Mouse (Mus musculus) hindbrain, embryonic 14.5 days (tissue): ENCODE measurements at regions not wholly inside any gene's neighbourhood (a gene's known extent, or its start where the extent isn't known, plus 50 kb on each side); places are given as distances from the start of the nearest gene placed in this dataset.

Experiments
- ATAC-seq: fragments of 200-750 bp; cut with Nextera tagmentation; 2 replicates; pipeline ENCODE4 v1.8.0; 2017; ENCODE audit warnings: moderate number of reproducible peaks, mild to moderate bottlenecking, moderate TSS enrichment, moderate library complexity; ENCODE audit not compliant: low FRiP score
- DNase-seq: peaks from one replicate; pipeline ENCODE4 v3.0.0-alpha.2; 2015; ENCODE audit warnings: low spot score
- H3K27ac ChIP-seq: fragments of 300-500 bp; sonication (generic); 2 replicates; pipeline ENCODE4 v1.5.1; 2014; ENCODE audit warnings: mild to moderate bottlenecking, moderate library complexity
- H3K27me3 ChIP-seq: fragments of 300-500 bp; sonication (generic); 2 replicates; pipeline ENCODE4 v1.6.1; 2014; ENCODE audit warnings: mild to moderate bottlenecking, low read length, mixed read lengths; ENCODE audit not compliant: control insufficient read depth, insufficient read depth
- H3K36me3 ChIP-seq: fragments of 300-500 bp; sonication (generic); replicated peaks from 2 replicates; pipeline ENCODE4 v1.6.1; 2014; ENCODE audit not compliant: control insufficient read depth, insufficient read depth
- H3K4me1 ChIP-seq: fragments of 300-500 bp; sonication (generic); replicated peaks from 2 replicates; pipeline ENCODE4 v1.6.1; 2014; ENCODE audit warnings: antibody characterized with exemption, low read length, mixed read lengths; ENCODE audit not compliant: control insufficient read depth, insufficient read depth
- H3K4me2 ChIP-seq: fragments of 300-500 bp; sonication (generic); replicated peaks from 2 replicates; pipeline ENCODE4 v1.6.1; 2014; ENCODE audit warnings: mild to moderate bottlenecking, moderate library complexity
- H3K4me3 ChIP-seq: fragments of 300-500 bp; sonication (generic); replicated peaks from 2 replicates; pipeline ENCODE4 v1.5.1; 2014; ENCODE audit warnings: mild to moderate bottlenecking, low read length
- H3K9ac ChIP-seq: fragments of 300-500 bp; sonication (generic); 2 replicates; pipeline ENCODE4 v1.6.1; 2014
- H3K9me3 ChIP-seq: fragments of 300-500 bp; sonication (generic); 2 replicates; pipeline ENCODE4 v1.6.1; 2016; ENCODE audit warnings: low read length; ENCODE audit not compliant: control insufficient read depth
- WGBS: fragments of 180-500 bp; shearing (Covaris S2); extraction: QIAGEN DNeasy Blood & Tissue Kit; methylation state at CpG from one replicate; pipeline ENCODE4 v1.1.7; 2014; 5-methylcytosine and 5-hydroxymethylcytosine counted together

DNA sequence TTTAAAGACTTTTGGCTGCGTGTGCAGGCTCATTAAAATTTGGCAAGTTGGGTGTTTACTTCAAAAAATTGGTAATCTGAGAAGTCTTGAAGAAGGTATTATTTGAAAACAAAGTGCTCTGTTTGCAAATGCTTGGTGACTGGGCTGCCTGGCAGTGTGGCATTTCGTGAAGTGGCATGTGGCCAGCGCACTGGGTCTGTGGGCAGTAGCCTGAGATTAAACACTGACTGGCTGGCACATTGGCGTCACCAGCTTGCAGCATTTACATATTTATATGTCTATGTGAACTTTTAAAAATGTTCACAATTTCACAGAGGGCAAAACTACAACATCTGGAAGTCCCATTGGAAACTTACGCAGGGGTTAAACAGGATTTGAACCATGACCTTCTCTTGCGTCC is 261.3 kb downstream of the Trib2 start:
- no peak overlapping the region for H3K4me3 ChIP-seq
- no peaks in the 10 kb centered on the region for H3K27me3 ChIP-seq
- no peaks in the 10 kb centered on the region for H3K9me3 ChIP-seq
- 87% methylated on average over 6 of the region's 6 CpGs for WGBS
- no peak for DNase-seq
- no peak for ATAC-seq
- no peaks in the 10 kb centered on the region for H3K36me3 ChIP-seq
- no peak overlapping the region for H3K9ac ChIP-seq
- no peak overlapping the region for H3K4me2 ChIP-seq
- no peak overlapping the region for H3K27ac ChIP-seq
- H3K4me1 ChIP-seq = no peaks in the 10 kb centered on the region; the same call in 1 of the 2 replicates

DNA sequence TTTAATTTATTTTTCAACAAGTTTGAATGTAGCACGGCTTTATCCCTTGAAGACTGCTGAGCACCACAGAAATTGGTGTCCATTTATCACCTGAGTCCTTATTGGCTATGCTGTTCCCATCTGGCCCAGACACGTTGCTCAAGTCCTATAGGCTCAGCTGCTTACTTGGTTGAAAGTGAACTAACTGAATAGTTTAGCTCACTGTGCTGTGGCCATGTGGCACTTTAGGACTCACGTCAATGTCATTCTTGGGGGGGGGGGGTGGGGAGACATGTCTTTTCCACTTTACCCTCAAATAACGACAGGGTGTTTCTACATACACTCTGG is 263.1 kb downstream of the Trib2 start:
- Histone ChIP-seq H3K27ac (no peak overlapping the region), H3K27me3 (no peaks in the 10 kb centered on the region), H3K9ac (no peak overlapping the region), H3K4me1 (no peaks in the 10 kb centered on the region; the same call in 1 of the 2 replicates), H3K9me3 (no peaks in the 10 kb centered on the region), H3K4me3 (no peak overlapping the region), H3K4me2 (no peak overlapping the region), H3K36me3 (no peaks in the 10 kb centered on the region)
- WGBS = 52% methylated on average over 4 of the region's 4 CpGs
- ATAC-seq = peak; percentile 64; the same call in 1 of the 2 replicates
- DNase-seq = no peak

DNA sequence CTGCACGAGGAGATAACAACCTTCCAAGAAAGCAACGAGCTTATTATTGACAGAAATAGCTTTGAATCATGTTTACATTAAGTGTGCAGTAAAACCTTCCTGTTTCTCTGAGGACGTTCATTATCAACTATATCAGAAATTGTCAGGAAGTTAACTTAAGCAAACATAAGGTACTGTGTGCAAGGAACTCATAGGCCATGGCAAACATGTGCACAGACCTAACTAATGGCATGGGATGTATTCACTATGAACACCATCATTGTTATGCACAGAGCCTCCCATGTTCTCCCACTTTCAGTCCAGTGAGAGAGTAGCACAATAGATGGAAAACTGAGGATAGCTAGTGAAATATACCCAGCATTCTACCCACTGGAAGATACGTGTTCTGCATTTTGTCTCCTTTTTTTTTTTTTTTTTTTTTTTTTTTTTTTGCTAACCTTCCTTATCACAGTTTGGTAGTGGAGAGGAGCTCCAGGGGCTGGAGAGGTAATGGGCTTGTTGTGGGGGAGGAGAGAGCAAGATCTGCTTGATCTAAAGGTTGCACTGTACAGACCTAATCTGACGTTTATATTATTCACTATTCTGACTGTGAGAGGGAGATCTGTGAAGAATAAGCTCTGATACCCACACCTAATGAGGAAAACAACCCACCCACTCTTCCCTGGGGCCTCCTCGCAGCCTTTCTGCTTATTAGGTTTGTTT is 263.6 kb downstream of the Trib2 start:
- no peak overlapping the region for H3K4me3 ChIP-seq
- no peak overlapping the region for H3K9ac ChIP-seq
- peak; percentile 31; the same call in 1 of the 2 replicates for ATAC-seq
- no peaks in the 10 kb centered on the region for H3K36me3 ChIP-seq
- no peaks in the 10 kb centered on the region for H3K9me3 ChIP-seq
- H3K27ac ChIP-seq = no peak overlapping the region
- DNase-seq = no peak
- no peak overlapping the region for H3K4me2 ChIP-seq
- no peaks in the 10 kb centered on the region; the same call in 1 of the 2 replicates for H3K4me1 ChIP-seq
- 72% methylated on average over 6 of the region's 6 CpGs for WGBS
- no peaks in the 10 kb centered on the region for H3K27me3 ChIP-seq

DNA sequence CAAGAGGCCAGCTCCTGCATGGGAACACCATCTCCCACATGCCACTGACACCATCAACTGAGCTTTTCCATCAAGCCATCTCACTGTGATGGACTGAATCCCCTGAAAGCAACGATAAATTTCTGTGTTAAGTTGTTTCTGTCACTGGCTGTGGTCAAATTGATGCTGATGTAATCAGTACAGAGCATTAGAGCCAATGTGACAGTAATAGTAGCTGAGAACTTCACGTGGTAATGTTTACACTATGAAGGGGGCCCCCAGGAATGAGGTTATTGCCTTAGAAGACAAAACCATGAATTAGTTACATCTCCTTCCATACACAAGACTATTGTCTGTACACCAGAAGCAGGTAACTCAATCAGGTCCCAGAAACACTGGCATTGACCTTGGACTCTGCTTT is 264.5 kb downstream of the Trib2 start:
- Histone ChIP-seq H3K4me3 (no peak overlapping the region), H3K27ac (no peak overlapping the region), H3K4me1 (no peaks in the 10 kb centered on the region; the same call in 1 of the 2 replicates), H3K9me3 (no peaks in the 10 kb centered on the region), H3K36me3 (no peaks in the 10 kb centered on the region), H3K27me3 (no peaks in the 10 kb centered on the region), H3K4me2 (no peak overlapping the region), H3K9ac (no peak overlapping the region)
- DNase-seq (no peak), ATAC-seq (no peak)
- WGBS = 86% methylated on average over 2 of the region's 2 CpGs

DNA sequence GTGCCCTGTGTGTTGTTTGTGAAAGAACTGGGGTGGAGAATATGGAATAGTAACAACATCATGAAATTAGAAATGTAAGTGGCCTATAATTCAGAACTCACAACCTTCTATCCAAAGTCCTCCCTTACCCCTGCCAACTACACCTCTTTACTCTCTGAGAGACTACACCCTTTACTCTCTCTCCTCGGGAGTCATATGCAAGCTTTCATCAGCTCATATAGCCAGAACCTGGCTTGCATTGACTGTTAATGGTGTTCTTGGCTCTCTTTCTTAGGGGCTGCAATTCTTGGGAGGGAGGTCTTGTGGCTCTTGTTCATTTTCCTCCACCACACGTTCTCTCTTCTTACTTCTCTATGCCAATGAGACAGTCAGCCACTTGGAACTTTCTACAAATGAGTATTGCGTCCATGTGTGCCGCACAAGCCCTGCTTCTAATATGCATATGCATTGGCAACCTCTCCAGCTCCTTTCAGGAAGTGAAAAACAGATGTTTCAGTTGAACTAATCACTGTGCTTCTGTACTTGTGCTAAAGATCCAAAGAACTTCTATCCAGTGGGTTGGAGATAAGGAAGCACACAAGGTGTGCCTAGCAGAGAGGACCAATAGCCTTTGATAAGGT is 265.3 kb downstream of the Trib2 start:
- Histone ChIP-seq H3K36me3 (no peaks in the 10 kb centered on the region), H3K4me3 (no peak overlapping the region), H3K9me3 (no peaks in the 10 kb centered on the region), H3K4me2 (no peak overlapping the region), H3K4me1 (no peaks in the 10 kb centered on the region; the same call in 1 of the 2 replicates), H3K27me3 (no peaks in the 10 kb centered on the region), H3K27ac (no peak overlapping the region), H3K9ac (no peak overlapping the region)
- DNase-seq = no peak
- WGBS = 83% methylated on average over 4 of the region's 4 CpGs
- ATAC-seq = no peak

DNA sequence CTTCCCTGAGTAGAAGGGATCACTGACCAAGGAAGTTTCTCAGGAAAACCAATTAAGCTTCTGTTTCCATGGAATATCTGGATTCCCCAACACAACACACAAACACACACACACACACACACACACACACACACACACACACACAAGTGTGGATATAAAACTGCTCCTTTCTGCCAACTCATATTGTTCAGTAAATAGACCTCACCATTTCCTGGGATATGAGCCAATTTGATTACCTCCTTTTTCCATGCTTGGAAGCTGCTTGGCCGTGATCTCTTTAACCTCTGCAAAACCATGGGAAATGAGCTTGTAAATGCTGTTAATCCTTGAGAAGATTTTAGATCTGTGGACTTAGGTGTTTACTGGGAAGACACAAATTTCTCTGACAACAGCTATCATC is 272.4 kb downstream of the Trib2 start:
- H3K4me3 ChIP-seq = no peak overlapping the region
- ATAC-seq (no peak), DNase-seq (no peak)
- no peak overlapping the region for H3K4me2 ChIP-seq
- H3K27ac ChIP-seq = no peak overlapping the region
- no peaks in the 10 kb centered on the region for H3K36me3 ChIP-seq
- WGBS = 69% methylated on average over 1 of the region's 1 CpGs
- no peaks in the 10 kb centered on the region for H3K4me1 ChIP-seq
- no peaks in the 10 kb centered on the region for H3K9me3 ChIP-seq
- H3K27me3 ChIP-seq = no peaks in the 10 kb centered on the region
- no peak overlapping the region for H3K9ac ChIP-seq

DNA sequence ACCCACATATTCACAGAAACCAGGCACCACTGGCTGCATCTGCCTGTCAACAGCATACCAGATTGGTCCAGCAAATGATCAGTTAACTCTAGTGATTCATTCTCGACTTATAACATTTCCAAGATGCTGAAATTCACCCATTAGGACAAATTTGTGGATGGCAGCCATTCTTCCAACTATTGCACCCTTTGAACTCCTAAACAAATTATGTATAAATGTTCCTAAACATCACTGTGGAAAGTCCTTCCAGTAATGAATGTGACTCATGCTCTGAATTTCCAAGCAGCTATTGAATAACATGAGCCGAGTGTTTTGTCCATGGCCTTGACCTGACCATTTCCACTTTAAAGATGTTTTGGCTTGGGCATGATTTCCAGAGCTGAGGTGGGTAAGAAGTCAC is 274.2 kb downstream of the Trib2 start:
- H3K36me3 ChIP-seq = no peaks in the 10 kb centered on the region
- H3K4me1 ChIP-seq = no peaks in the 10 kb centered on the region
- H3K27ac ChIP-seq = no peak overlapping the region
- H3K27me3 ChIP-seq = no peaks in the 10 kb centered on the region
- ATAC-seq (no peak), DNase-seq (no peak)
- H3K4me3 ChIP-seq = no peak overlapping the region
- WGBS = 68% methylated on average over 2 of the region's 2 CpGs
- no peak overlapping the region for H3K9ac ChIP-seq
- no peak overlapping the region for H3K4me2 ChIP-seq
- no peaks in the 10 kb centered on the region for H3K9me3 ChIP-seq

DNA sequence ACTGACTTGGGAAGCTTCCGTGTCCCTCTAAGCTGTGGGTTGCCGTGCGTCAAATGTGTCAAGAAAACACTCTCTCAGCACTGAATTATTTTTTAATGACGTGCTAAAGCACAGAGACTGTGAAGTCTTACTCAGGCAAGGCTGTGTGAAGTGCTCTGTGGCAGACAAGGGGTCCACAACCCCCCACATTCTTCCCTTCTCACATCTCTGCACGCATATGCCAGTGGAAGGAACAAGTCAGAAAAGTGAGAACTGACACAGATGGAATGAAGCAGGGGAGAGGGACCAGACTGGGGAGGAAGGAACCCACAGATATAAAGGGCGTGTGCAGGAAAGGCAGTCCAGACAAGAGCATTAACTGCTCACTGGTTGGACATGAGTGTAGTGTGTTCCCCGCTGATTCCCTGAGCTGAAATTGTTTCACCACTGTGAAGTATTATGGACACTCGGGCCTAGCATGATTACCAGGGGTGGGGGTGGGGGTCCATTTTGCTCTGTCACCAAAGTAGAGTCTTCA is 279.8 kb downstream of the Trib2 start:
- Histone ChIP-seq H3K9me3 (no peaks in the 10 kb centered on the region), H3K4me1 (no peaks in the 10 kb centered on the region; the same call in 1 of the 2 replicates), H3K4me2 (no peak overlapping the region), H3K4me3 (no peak overlapping the region), H3K9ac (no peak overlapping the region), H3K27me3 (no peaks in the 10 kb centered on the region), H3K27ac (no peak overlapping the region), H3K36me3 (no peaks in the 10 kb centered on the region)
- 72% methylated on average over 8 of the region's 8 CpGs for WGBS
- ATAC-seq = no peak
- DNase-seq = no peak

DNA sequence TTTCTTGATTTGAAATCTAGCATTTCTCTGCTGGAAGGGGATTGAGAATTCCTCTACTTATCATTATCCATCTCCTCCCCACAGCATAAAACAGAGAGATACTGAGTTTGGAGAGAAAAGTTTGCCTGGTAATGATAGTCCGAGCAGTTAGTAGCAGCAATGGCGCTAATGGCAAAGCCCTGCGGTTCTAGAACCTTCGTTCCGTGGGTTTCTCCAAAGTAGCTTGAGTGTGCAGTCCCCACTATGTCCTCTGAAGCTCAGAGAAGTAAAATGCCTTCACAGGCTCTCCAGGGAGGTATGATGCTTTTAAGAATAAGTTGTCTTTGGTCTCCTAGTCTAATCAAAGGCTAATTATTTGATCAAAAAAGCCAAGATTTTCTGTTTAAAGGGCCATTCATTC is 280.5 kb downstream of the Trib2 start:
- Histone ChIP-seq H3K4me1 (no peaks in the 10 kb centered on the region; the same call in 1 of the 2 replicates), H3K27me3 (no peaks in the 10 kb centered on the region), H3K9ac (no peak overlapping the region), H3K36me3 (no peaks in the 10 kb centered on the region), H3K27ac (no peak overlapping the region), H3K9me3 (no peaks in the 10 kb centered on the region), H3K4me2 (no peak overlapping the region), H3K4me3 (no peak overlapping the region)
- ATAC-seq (peak; percentile 18; the same call in 1 of the 2 replicates), DNase-seq (no peak)
- WGBS = 90% methylated on average over 5 of the region's 5 CpGs
